Mouse (Mus musculus) frontal cortex, postnatal 25 days (tissue): Measurements from ENCODE around the gene Cdh13.
"Not testable (repeated sequence)": the region's sequence is repeated elsewhere in the genome, so short reads cannot be mapped to it uniquely, and the experiment has no call there.

Source experiments
- DNase-seq, 2 experiments: peaks; one replicate each; pipeline ENCODE4 v3.0.0; 2022; ENCODE audit warnings: low spot score in 2 of 2

Cdh13 gene

DNA sequence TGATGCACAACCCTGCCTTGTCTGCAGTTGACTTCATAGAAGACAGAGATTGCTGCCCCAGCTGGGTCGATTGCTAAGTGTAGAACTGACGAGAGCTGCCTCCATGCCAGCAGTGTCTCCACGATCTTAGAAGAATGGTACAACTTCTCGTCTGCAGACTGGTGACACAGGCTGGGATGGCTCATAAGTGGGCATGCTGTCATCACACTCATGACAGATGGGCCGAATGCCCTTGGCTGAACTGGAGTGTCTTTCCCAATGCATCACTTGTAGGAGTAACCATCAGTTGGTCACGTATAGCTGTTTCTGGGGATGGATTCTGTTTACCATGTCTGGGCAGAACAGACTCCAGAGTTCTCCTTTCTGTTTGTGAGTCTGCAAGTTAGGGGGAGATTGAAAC lies 392.7 kb downstream of the Cdh13 start:
- no peak for DNase-seq

DNA sequence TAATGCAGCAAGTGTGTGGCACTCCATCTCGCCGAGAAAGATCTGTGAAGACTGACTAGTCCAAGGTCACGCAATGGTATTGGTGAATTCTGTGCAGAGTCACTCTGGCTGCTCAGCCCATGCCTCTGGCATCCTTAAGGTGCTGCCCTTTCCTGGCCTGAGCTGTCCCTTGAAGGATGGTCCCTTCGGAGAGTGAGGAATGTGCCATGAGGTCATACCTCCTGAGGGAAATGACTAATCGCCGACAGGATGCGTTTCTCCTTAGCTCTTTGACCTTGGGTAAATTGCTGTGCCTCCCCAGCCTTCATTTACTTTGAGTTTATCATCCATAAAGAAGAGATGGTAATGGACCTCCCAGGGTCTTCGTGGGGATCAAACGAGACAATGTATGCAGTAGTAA lies 395.8 kb downstream of the Cdh13 start:
- no peak for DNase-seq

DNA sequence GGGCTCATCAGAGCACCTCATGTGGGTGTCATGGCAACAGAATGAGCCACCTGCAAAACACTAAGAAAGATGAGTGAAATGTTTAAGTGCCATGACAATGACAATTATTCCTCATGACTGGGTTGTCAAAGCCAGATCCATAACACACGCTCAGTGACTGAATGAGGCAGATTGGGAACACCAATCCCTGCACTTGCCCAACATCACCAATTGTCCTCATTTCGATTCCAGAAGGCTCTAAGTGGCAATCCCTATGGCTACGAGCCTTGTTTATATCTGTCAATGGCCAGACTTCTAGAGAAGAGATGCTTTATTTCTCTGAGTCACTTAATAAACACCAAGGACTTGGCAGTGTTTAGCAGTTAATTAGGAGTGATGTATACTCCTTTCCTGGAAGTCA lies 399.9 kb downstream of the Cdh13 start:
- no peak for DNase-seq

GRCm38 (mm10) chr8:118685863-118686262 lies 402.3 kb downstream of the Cdh13 start:
- DNase-seq, result no peak

GRCm38 (mm10) chr8:118689849-118690248 lies 406.3 kb downstream of the Cdh13 start:
- no peak for DNase-seq

- no peak for DNase-seq
Measured at GRCm38 (mm10) chr8:118701312-118701880, 417.9 kb downstream of the Cdh13 start.

- no peak for DNase-seq
Measured at GRCm38 (mm10) chr8:118709366-118709765, 425.8 kb downstream of the Cdh13 start.

DNA sequence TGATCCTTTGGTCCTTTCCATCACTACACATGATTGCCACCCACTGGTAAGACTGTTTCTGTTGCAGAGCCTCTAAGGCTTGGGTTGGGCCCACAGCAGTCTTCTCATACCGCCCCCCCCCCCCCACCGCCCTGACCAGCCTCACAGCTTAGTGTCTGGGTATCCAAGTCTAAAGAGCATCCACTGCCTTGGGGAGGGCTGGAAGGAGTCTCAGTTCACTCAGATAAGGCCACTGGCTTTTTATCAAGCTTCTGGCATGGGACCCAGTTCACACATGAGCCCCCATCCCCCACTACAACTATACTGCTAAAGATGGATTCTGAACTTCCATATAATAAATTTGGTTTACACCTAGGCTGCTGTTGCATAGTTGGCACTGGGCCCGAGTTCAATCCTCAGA lies 428.1 kb downstream of the Cdh13 start:
- DNase-seq, result no peak

DNA sequence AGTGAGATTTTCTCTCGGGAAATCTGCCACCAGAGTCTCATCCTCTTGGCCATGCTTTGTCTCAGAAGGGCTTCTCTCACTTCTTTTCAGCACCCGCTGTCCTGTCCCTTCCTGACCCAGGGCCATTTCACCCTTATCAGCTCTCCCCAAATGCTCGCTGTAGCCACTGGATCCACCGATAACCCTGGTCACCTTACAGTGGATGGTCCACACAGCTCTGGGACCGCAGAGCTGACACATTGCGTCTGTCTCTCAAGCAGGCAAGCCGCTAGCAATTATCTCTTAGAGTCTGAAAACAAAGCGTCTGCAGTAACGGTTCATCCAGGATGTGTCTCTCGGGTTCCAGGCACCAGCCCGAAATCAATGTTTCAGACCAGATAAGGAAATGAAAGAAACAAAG lies 429.6 kb downstream of the Cdh13 start:
- no peak for DNase-seq

DNA sequence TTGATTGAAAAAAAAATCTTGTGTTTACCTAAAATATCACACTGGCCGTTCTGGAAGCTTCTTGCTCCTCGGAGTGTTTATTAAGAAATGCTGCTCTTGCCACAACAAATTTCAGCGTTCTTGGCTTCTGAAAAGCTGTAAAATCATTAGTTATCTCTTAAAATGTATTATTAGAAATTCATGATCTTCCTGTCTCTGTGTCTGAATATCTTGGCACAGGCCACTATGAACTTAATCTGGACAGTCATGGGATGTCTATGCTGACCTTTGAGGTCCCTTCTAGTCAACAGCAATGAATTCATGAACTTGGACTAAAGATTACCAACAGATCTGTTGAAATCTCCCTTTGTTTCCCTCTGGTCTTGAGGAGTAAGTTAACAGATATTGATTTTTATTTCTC lies 430.1 kb downstream of the Cdh13 start:
- no peak for DNase-seq

GRCm38 (mm10) chr8:118722896-118723295 lies 439.4 kb downstream of the Cdh13 start:
- DNase-seq, result no peak

DNA sequence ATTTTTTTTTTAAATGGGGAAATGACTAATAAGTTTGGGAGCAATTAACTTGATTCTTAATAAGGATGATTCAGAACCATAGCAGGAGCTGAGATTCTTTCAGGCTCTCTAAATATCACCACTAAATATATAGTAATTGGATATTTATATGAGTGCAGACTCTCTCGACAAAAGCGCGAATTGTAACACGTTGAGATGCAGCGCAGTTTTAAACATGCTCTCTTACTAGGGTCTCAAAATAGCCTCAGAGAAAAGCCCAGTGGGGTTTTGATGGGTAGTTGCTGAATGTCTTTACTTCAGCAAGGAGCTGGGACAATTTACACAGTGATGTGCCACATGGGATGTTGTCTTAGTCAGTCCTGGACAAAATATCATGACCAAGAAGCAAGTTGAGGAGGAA lies 442.1 kb downstream of the Cdh13 start:
- DNase-seq, result no peak

DNA sequence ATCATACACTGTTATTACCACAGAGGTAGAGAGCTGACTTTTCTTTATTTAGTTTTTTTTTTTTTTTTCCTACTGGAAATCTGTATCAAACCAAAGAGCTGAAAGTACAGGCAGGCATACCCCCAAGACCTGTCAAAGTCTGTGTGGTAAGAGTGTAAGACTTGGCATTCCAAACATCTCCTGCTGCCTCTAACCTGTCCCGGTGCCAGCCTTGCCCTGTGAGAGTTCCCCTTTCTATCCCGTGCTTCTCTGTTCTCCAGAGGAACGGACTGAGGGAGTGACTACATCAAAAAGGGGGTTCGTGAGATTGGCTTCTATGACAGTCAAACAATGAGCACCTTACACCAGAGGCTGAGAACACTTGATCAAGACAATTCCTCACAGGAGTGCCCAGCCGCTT lies 458.2 kb downstream of the Cdh13 start:
- no peak for DNase-seq

DNA sequence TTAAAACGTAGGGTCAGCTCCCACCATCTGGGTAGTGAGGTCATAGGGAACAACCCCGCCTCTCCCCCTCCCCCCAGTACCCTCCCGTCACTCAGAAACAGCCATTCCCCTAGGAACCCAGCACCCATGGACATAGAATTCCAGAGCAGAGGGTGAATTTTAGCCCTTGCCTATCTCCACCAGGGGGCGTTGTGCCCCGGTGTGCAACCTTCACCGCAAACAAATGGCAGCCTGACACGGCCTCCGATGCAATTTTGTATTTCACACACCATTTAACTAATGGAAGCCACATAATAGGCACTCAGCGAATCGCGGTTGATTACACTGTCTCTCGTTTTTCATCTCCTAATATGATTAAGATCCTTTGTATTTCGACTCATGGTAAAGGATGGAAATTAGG lies 461.5 kb downstream of the Cdh13 start:
- no peak for DNase-seq

DNA sequence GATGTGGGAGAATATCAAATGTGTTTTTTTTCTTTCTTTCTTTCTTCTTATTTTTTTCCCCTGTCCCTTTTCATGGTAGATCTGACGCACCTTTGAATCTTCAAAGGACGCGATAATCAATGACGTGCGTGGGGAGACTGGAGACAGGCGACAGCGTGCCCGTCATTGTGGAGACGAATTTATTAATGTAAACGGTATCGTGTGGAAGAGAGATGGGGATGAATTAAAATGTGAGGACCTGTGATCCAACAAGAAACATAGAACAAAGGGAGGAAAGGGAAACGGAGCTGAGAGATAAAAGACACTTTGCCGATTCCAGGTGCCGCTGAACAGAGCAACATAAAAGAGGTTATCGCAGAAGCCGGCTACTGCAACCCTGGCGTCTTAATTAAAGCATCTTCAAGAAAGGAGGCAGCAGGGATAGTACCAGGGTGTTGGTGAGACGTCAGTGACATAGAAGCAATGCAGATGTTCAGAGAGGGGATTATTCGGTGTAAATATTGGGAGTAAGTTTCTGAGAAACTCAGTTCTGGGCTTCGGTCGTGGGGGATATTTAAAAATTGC lies 464.6 kb downstream of the Cdh13 start:
- no peak for DNase-seq

- no peak for DNase-seq
Measured at GRCm38 (mm10) chr8:118749191-118749590, 465.7 kb downstream of the Cdh13 start.

DNA sequence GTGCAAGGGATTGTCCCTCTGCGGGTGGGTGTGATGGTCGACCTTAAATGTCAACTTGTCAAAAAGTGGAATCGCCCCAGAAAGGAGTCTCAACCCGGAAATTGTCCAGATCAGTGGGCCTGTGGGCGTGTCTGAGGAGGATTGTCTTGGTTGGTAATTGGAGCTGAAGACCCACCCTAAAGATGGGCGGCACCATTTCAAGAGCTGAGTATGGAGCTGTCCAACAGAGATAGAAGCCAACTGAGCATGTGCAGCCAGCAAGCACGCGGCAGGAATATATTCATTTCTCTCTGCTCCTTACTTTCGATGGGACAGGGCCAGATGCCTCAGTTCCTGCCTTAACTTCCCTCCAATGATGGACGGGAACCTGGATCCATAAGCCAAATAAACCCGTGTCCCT lies 466.3 kb downstream of the Cdh13 start:
- no peak for DNase-seq

GRCm38 (mm10) chr8:118753710-118754109 lies 470.2 kb downstream of the Cdh13 start:
- DNase-seq, result no peak

GRCm38 (mm10) chr8:118754119-118754518 lies 470.6 kb downstream of the Cdh13 start:
- DNase-seq, result no peak

GRCm38 (mm10) chr8:118777507-118777906 lies 494.0 kb downstream of the Cdh13 start:
- not testable (repeated sequence) for DNase-seq

GRCm38 (mm10) chr8:118778374-118778773 lies 494.8 kb downstream of the Cdh13 start:
- DNase-seq, result no peak

DNA sequence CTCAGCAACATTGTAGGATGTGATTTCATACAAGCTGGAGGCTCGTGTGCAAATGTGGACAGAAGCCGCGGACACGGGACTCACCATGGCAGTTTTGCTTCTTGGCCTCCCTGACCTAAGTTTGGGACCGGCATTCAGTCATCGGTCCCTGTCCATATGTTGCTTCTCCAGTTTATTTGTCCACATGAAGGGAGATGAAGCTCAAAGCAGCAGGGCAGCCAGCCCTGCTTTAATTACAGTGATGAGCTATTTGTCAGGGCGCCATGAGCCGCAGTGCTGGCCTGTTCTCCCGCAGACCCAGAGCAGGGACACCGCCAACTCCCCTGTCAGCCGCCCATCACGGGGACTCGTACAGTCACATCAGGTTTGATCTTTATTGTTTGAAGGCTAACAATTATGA lies 502.1 kb downstream of the Cdh13 start:
- no peak for DNase-seq

- peak in 1 of 2 experiments; percentile 12 for DNase-seq
Measured at GRCm38 (mm10) chr8:118789649-118790048, 506.1 kb downstream of the Cdh13 start.

- DNase-seq, result peak in 1 of 2 experiments; percentile 29
Measured at GRCm38 (mm10) chr8:118794886-118795285, 511.4 kb downstream of the Cdh13 start.
